Mouse (Mus musculus) left cerebral cortex, adult 18-20 months (tissue): Measurements from ENCODE around the gene Sgsm3. TPM values are rescaled to one million over a fixed set of nuclear protein-coding genes. Genes with fewer than 3 reads are reported as not detected.

Experiments
- DNase-seq, 2 experiments: peaks; one replicate each; pipeline ENCODE4 v3.0.0; 2021 to 2022; ENCODE audit warnings: low spot score in 2 of 2, mixed read lengths in 1 of 2
- total RNA-seq, 2 experiments: library from RNA; stranded (reverse); gene quantifications; 2 replicates each; pipeline ENCODE4 v1.2.3; 2021

The Sgsm3 gene
- total RNA-seq, 2 experiments from 2014 or later: 93.3 to 99.9 TPM

- no peak for DNase-seq
Observed at GRCm38 (mm10) chr15:80975666-80976065, 1.9 kb upstream of the Sgsm3 start.

- DNase-seq: no peak
Observed at GRCm38 (mm10) chr15:80979611-80980010, 2.0 kb downstream of the Sgsm3 start.

GRCm38 (mm10) chr15:80981176-80981575 lies 3.6 kb downstream of the Sgsm3 start:
- DNase-seq: no peak

- DNase-seq: no peak
Observed at GRCm38 (mm10) chr15:80983264-80983663, 5.7 kb downstream of the Sgsm3 start.

GRCm38 (mm10) chr15:80988331-80988730 lies 10.8 kb downstream of the Sgsm3 start:
- DNase-seq: no peak

- DNase-seq: no peak
Observed at GRCm38 (mm10) chr15:80989712-80990111, 12.1 kb downstream of the Sgsm3 start.

GRCm38 (mm10) chr15:80994959-80995358 lies 17.4 kb downstream of the Sgsm3 start:
- DNase-seq: no peak

GRCm38 (mm10) chr15:80996090-80996835 lies 18.7 kb downstream of the Sgsm3 start:
- no peak for DNase-seq

GRCm38 (mm10) chr15:80997077-80997476 lies 19.5 kb downstream of the Sgsm3 start:
- no peak for DNase-seq

- no peak for DNase-seq
Observed at GRCm38 (mm10) chr15:81000419-81001138, 23.0 kb downstream of the Sgsm3 start.

GRCm38 (mm10) chr15:81006127-81006735 lies 28.7 kb downstream of the Sgsm3 start:
- DNase-seq: no peak

- DNase-seq: no peak
Observed at GRCm38 (mm10) chr15:81007339-81007738, 29.8 kb downstream of the Sgsm3 start.

GRCm38 (mm10) chr15:81007905-81008304 lies 30.3 kb downstream of the Sgsm3 start:
- no peak for DNase-seq

- peak in 1 of 2 experiments; percentile 67 for DNase-seq
Observed at GRCm38 (mm10) chr15:81008689-81009123, 31.1 kb downstream of the Sgsm3 start.

GRCm38 (mm10) chr15:81010114-81010513 lies 32.5 kb downstream of the Sgsm3 start:
- DNase-seq: no peak

- no peak for DNase-seq
Observed at GRCm38 (mm10) chr15:81011523-81011922, 34.0 kb downstream of the Sgsm3 start.

GRCm38 (mm10) chr15:81012359-81012758 lies 34.8 kb downstream of the Sgsm3 start:
- no peak for DNase-seq

GRCm38 (mm10) chr15:81013186-81013585 lies 35.6 kb downstream of the Sgsm3 start:
- DNase-seq: no peak

GRCm38 (mm10) chr15:81015068-81015744 lies 37.6 kb downstream of the Sgsm3 start:
- no peak for DNase-seq

- no peak for DNase-seq
Observed at GRCm38 (mm10) chr15:81016488-81016887, 38.9 kb downstream of the Sgsm3 start.

GRCm38 (mm10) chr15:81017308-81017707 lies 39.7 kb downstream of the Sgsm3 start:
- DNase-seq: no peak
